Mouse (Mus musculus) gastrocnemius, adult 18-20 months (tissue): ENCODE measurements at regions not wholly inside any gene's neighbourhood (a gene's known extent, or its start where the extent isn't known, plus 50 kb on each side); places are given as distances from the start of the nearest gene placed in this dataset.
A peak's percentile ranks its signal among the peaks of the same experiment; 100 is the strongest.

ENCODE experiments used
- DNase-seq: peaks from one replicate; pipeline ENCODE4 v3.0.0; 2021; ENCODE audit warnings: low spot score

DNA sequence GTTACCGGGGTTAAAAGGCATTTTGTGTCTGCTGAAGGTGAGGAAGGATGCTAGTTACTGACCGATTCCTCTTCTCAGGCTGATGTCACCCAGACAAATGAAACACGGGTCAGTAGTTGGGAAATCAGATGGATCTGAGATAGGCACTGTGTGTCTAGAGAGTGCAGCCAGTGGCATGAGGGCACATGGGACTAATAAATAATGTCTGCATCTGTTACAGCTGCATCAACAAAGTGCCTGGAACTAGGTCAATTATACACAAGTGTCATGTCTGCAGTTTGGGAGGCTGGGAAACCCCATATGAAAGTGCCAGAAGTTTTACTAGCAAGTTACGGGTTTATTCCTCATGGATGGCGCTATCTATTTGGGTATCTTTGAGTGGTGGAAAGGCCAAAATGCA is 68.8 kb downstream of the Cxcl12 start:
- DNase-seq = no peak

DNA sequence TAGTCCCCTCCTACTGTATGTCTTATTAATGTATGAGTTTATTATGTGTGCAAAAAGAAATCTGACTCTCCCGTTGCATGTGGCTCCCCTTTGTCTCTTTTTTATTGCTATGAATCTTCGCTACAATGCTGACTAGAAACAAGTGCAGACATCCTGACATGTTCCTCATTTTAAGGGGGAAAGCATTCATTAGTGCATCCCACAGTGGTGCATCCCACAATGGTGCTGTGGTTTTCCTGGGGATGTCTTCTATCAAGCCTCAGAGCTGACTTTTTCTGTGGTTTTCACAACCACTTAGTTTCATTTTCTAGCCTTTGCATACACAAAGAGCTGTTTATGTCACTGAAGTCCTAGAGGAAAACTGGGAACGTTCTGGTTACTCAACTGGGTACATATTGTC is 72.9 kb downstream of the Cxcl12 start:
- no peak for DNase-seq

GRCm38 (mm10) chr6:117245398-117245797 is 77.1 kb downstream of the Cxcl12 start:
- DNase-seq = no peak

DNA sequence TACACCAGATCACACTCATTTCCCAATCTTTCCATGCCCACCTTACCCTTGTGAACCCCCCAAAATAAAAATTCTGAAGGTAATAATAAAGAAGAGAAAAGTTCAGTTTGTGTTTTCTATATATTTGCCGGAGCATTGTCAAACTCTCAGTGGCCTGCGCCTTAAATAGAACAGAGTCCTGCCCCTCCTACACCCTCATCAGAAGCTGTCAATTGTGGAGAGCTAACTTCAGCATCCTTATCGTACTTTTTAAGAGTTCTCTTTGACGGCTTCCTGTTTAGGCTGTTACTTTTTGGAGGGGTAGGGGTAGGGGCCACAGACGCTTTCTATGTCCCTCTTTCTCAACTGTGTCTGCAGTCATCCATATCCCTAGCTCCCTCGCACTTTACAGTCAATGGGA is 77.5 kb downstream of the Cxcl12 start:
- no peak for DNase-seq

GRCm38 (mm10) chr6:117249230-117249921 is 81.0 kb downstream of the Cxcl12 start:
- peak; percentile 15 for DNase-seq

- no peak for DNase-seq
Observed at GRCm38 (mm10) chr6:117250051-117250450, 81.7 kb downstream of the Cxcl12 start.

DNA sequence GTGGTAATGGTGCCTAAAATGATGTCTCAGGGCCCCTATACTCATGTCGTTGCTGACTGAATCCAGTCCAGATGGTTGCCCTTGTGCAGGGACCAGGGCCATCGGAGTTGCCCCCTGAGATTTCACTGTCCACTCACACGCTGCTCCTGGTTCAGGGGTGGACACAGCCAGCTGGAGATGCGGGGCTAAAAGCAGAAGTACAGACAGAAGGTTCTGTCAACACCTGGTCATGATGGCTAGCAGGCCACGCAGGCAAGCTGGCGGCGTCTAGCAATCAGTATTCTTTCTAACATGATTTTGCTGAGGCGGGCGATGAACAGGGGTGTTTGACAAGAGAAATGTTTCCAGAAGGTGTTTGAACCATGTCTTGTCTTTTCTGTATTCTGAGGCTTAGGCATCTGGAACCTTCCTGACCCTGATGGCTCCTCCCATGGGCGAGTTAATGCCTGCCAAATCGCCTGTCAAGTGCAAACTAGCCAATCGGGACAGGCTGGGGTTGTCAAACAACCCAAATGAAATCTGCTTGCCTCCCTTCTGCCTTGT is 83.1 kb downstream of the Cxcl12 start:
- no peak for DNase-seq

GRCm38 (mm10) chr6:117252361-117252760 is 84.0 kb downstream of the Cxcl12 start:
- no peak for DNase-seq

DNA sequence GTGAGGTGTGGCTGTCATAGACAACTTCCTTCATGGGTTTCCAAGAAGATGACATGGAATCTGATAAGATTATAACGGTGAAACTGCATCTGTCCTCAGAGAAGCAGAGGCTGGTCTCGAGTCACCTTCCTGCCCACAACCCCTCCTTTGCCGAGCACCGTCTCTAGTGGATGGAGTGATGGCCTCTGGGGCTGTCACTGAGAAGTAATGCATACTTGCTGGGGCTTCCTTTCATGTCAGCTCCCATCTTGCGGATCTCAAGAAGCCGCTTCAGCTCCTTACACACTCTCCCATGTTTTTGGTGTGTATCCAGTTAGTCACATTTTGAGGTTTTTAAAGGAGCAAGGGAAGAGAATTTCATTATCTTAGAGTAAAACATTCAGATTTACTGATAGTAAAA is 84.7 kb downstream of the Cxcl12 start:
- no peak for DNase-seq

DNA sequence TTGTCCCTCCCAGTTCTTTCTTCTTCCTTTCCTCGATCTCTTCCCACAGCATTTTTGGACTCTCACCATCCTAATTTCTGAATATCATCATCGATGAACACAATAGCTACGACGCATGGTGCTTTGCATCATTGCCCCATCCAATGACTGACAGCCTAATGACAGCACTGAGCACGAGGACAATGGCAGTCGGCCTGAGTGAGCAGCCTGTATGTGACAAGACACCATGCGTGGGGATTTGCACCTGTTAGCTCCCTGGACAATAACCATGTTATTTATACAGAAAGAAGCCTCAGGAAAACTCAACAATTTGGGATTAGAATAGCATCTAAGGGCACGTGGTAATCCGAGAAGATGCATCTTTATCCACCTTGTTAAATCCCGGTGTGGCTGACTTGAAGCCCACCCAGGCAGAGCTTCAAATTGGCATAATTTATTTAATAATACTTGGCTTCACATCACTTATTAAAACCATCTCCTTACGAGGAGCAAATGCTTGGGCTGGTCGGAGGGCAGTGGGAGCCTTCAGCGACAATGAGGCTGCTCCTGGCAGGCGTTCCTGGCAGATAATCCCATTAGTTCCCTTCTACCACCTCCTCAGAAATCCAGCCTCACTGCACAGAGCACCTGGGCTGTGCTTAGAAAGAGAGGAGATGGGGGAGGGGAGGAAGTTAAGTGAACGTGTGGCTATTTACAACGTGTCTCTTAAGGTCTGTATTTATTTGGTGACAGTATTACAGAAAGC is 85.4 kb downstream of the Cxcl12 start:
- DNase-seq = no peak

DNA sequence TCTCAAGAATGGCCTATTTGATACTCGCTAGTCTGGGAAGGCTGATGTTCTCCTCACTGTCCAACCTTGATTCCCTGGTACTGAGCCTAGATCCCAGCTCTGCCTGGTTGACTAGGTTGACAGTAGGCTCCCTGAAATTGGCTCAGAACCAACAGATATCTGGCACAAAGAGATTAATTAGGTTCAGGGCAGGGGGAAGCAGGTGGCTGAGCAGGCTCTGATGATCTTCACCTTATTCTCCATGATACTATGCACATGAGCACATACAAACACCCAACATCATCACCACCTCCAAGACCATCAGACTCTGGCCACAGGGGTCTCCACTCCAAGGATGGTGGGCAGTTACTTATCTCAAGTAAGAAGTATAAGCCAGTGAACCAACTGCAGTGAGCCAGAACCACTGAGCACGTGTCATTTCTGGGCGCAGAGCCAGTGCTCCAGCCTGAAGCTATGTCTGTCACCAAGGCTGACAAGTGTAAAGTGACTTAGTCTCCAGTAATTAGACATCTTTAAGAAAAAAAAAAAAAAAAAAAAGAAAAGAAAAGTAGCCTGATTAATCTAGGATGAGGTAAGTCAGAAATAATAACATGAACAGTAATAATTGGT is 86.4 kb downstream of the Cxcl12 start:
- DNase-seq = no peak

DNA sequence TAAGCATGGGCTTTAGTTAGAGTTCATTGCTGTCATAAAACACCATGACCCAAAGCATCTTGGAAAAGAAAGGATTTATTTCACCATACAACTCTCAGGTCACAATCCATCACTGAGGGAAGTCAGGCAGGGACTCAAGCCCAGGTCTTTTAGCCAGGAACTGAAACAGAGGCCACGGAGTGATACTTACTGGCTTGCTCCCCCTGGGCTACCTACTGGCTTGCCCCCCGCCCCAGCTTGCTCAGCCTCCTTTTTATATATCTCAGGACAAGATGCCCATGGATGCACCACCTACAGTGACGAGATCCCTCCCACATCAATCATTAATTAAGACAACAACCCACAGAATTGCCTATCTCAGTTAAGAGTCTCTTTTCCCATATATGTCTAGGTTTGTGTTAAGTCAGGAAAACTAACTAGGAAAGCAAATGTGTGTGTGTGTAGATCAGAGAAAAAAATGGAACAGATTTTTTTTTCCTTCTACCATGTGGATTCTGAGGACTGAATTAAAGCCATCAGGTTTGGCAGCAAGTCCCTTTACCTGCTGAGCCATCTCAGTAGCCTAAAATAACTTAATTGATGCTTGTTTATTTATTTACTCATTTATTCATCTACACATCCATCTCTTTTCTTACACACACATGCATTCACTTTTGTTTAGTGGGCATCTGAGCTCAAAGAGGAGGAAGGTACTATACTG is 87.2 kb downstream of the Cxcl12 start:
- no peak for DNase-seq

- DNase-seq = no peak
Observed at GRCm38 (mm10) chr6:117256099-117256471, 87.8 kb downstream of the Cxcl12 start.

DNA sequence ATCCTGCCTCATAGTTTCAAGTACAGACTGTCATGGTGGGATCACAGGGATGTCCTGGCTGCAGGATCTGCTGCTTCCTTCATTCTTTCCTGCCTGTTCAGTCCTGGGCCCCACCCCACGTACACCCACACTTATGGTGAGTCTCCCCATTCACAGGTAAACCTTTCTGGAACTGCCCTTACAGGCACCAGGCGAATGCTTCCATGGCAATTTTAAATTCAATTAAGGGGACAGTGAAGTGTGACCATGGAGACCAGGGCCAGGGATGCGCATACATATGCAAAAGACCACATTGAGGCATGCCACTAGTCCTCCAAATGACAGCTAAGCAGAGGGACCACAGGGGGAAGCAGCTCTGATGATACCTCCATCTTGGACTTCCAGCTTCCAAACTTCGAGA is 89.3 kb downstream of the Cxcl12 start:
- no peak for DNase-seq

DNA sequence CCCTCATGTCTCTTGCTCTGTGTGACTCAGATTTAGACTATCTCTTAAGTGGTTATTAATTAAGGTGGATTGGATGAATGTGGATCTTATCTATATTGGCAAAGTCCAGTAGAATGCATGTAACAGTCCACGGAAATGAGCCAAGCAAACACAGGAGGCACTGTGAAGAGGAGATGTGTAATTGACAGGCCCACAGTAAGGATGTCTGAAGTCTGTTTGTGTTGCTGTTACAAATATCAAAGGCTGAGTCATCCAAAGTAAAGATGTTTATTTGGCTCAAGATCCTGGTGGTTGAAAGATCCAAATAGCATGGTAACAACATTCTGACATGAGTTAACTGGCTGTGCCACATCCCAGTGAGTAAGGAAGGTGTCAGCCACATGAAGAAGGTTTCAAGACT is 99.6 kb downstream of the Cxcl12 start:
- DNase-seq = no peak

DNA sequence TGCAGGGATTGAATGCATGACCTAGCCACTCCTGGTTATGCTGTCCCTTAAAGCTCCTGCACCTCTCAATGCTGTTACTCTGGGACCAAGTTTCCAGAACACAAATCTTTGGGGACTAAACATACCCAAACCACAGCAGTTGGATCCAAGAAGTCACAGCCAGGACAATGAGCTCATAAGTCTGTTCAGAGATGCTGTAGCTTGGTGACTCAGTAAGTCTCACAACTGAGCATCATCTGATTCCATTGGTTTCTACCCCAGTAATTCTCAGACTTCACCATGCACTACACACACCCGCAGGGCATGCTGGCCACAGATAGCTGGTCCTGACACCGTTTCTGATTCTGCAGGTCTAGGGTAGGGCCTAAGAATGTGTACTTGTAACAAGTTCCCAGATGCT is 100.0 kb downstream of the Cxcl12 start:
- no peak for DNase-seq

DNA sequence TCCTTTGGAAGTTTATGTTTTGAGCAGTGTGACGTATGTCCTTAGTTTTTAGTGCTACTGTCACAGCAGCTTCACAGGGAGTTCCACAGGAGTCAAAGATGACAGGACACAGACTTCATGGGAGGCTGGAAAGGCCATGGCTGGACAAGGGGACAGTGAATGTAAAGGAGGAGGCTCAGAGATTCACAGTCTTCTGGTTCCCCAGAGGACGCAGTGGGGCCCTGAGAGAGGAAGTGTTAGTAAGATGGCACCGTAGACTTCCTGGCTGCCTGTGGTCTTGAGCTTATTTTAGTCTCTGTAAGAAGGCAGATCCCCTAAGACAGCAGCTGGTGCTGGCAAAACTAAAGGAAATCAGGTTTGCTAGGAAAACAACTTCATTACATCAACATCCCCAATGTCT is 101.9 kb downstream of the Cxcl12 start:
- DNase-seq = no peak

GRCm38 (mm10) chr6:117271562-117272226 is 103.4 kb downstream of the Cxcl12 start:
- DNase-seq = peak; percentile 22

DNA sequence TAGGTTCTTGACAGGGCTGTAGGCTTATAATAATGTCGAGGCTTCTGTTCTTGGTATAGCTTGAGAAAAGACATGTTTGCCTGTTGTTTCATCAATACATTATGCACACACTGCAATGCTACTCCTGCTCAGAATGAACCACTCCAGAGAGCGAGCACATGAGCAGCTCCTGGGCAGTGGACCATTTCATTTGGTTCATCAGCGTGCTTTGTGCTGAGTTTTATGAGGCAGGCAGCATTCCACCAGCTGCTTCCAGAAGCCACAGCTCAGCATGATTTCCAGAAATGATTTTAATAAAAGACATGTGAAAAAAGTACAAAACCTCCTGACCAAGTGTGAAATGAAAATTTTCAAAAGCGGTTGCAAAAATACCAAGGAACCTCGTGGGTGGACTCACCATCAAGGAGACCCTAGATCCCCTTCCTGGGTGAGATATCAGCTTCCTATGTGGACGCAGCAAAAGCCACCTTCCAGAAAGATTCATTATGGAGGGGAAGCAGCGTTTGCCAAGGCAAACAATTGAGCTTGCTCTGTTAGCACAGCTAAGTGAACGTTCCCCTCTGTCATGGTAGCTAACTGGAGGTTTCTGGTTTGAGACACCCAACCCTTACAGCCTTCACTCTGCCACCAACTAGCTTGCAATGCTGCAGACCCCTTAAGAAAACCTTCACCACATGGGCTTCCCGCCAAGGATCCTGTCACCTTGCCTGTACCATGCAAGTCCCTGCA is 104.1 kb downstream of the Cxcl12 start:
- peak; percentile 14 for DNase-seq

DNA sequence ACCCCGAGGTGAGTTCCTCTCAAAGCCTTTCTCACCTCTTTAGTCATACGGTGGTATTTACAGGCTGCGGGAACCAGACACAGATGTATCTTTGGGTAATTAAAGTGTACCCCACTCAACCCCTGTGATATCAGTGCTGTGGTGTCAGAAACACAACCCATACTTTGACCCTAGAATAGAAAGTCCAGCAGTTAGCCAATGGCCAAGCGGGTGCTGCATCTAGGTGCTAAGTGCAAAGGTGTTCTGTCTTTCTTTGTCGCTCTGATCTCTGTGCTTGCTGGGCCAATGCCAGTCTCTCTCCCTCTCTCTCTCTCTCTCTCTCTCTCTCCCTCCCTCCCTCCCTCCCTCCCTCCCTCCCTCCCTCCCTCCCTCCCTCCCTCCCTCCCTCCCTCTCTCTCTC is 107.6 kb downstream of the Cxcl12 start:
- DNase-seq = no peak

DNA sequence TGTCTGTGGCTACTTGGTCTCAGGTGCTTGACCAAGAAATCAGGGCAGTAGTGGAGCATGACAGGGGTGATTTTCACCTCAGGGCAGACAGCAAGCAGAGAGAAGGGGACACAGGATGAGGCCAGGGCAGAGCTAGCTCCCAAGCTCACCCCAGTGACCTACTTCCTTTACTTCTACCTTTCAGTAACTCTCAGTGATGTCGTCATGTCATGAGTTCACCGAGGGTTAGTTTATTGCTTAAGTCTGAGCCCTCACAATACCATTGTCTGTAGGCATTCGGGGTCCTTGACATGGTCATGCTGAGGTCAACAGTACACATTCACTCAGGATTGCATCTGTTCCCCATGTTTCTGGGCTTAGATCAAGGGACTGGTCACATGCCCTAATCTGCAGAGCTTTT is 108.5 kb downstream of the Cxcl12 start:
- no peak for DNase-seq
